Mouse (Mus musculus): ENCODE data around the gene Farp1.
A peak's percentile ranks its signal among the peaks of the same experiment; 100 is the strongest.
"Not testable (repeated sequence)": the region's sequence is repeated elsewhere in the genome, so short reads cannot be mapped to it uniquely, and the experiment has no call there.

The Farp1 gene

DNA sequence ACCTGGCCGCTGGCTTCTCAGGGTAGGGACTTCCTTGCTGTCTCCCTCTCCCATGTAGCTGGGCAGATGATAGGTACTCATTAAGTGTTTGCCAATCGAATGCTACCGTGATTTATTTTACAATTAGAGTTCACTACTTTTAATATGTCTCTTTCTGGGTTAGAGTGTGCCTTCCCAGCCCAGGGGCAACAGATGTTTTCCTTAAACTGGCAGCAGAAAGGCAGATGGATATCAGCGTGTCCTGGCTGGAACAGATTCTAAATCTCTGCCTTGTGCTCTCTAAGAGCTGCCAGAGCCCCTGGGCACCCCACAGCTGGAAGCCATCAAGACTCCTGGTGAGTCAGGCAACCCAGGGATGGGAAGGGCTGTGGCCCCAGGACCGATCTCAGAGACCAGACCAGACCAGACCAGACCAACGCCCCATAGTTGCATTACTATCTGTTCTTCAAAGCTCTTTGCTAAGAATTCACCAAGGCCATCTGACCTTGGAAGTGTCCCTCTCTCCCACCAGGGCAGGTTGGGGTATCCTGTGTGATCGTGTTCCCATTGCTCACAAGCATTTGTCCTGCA is 69.8 kb downstream of the Farp1 start:
- peak; percentile 48 for DNase-seq (ENCODE audit: low spot score)

DNA sequence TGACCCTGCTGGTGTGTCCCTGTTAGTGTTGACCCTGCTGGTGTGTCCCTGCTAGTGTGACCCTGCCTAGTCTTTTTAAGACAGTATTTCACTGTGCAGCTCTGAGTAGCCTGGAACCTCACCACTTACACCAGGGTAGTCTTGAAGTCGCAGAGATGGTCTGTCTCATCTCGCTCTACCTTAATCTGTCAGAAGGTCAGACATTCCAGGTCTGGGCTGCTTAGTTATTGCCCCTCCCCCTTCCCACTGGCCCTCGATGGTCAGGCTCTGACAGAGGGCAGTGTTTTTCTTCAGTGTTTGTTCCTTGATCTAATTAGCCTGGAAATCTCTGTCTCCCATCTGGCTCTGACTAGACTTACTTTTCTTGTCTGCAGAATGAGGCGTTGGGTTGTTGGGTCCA is 71.9 kb downstream of the Farp1 start:
- DNase-seq (ENCODE audit: low spot score) = peak; percentile 39

DNA sequence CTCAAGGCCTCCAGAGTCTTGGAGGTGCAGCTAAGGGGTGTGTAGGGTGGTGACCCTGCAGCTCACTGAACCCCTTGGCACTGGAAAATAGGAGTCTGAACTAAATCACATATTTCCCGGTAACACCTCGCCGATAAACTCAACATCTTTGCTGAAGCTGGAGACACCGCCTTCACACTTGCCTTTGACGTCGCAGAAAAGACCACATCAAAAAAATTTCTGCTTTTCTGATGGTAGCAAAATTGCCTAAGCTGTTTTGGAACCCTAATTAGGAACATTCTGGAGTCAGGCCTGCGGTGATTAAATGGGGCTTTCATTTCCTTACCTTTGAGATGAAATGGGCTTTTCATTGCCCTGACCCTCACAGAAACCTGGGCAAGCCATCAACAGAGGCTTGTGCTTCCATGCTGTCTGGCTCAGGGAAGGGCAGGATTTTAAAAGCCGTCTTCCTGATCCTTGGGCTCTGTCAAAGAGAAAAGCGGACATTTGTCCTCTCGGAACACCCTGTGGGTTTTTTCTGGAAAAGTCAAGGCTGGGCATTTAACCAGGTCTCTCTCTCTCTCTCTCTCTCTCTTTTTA is 72.8 kb downstream of the Farp1 start:
- no peak for DNase-seq (ENCODE audit: low spot score)

DNA sequence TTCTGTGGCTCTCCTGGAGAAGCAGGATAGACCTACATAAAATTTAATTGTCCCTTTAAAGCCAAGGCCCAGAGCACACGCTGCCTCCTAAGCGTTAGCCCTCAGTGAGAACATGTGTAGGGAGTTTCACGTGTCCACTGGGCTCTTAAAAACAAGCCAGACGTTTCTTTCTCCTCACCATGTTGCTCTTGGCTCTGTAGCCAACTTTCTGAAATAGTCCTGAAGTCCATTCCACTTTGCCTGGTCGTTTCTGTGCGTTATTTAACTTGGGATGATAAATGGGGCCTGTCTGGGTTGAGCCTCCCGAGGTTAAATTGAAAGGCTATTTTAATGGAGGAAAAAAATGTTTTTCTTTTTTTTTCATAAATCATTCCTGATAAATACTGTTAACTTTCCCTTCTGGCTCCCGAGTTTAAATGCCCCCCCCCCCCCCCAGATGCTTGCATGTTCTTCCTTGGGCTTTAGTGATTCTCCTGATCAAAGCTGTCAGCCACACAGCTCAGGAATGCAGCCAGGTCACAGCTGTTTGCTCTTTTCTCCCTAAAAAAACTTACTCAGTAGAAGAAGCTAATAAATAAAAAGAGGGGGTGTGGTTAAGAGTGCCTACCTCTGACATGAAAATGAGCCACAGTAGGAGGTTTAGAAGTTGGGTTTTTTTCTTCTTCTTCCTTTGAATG is 73.6 kb downstream of the Farp1 start:
- DNase-seq (ENCODE audit: low spot score) = peak; percentile 79

DNA sequence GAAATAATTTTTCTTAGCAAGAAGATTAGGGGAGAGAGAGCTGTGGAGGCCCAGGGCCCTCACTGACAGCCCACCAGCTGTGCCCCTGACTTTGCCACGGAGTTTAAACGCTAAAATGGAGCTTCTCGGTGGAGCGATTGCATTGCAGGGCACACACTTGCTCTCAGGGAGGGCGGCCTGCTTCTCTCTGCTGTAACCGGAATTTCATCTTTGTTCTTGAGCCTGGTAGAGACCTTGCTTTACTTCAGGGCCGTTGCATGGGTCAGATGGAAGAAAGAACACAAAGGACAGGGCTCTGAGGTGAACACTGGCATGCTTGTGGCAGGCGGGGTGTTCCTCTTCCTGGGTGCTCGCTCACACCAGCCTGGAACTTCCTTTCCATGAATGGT is 74.1 kb downstream of the Farp1 start:
- peak; percentile 60 for DNase-seq (ENCODE audit: low spot score)

DNA sequence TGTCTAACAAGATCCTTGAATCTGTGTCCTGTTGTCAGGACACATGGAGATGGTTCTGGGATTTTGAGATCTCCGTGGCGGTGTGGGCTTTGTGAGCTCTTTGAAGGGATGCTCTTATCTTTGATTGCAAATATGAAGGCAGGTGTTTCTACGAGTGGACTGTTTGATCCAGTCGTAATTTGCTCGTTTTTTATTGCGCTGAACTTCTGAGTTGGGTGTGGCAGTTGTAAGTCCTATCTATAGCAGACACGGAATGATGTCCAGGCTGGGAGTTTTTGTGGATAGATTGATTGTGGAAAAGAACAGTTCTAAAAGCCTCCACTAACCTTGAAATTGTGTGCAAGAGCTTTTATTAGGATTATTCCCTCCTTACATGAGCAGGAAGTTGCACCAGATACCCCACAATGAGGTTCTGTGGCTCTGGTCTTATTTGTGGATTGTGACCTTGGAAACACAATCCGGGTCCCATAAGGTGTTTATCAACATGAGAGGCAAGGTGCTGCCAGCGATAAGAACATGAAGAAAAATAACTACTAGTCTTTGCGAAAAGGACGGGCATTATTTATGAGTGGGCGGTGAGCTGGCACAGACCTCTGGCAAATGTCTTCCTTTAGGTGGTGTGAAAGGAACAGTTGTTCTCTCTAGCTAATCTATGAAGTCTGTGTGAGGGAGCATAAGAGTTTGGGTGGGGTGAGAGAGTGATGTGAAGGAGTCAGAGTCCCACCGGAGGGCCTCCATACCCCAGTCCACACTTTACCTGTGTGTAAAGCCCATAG is 75.7 kb downstream of the Farp1 start:
- no peak for DNase-seq (ENCODE audit: low spot score)

DNA sequence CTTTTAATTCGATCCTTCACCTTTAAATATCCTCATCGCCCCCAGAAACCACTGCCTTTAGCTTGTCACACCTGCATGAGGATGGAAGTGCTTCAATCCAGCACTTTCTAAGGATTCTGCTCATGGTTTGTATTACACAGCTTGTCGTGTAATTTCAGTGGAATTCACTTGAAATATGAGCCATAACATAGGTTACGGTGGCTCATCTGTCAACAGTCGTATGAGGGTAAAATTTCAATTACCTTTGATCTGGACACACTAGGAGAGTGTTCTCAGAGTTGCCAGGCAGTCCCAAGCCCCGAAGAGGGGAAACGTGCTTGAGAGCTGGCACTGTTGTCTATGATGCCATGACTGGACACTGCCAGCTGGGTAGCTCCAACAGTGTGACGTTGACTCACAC is 77.1 kb downstream of the Farp1 start:
- peak; percentile 44 for DNase-seq (ENCODE audit: low spot score)

DNA sequence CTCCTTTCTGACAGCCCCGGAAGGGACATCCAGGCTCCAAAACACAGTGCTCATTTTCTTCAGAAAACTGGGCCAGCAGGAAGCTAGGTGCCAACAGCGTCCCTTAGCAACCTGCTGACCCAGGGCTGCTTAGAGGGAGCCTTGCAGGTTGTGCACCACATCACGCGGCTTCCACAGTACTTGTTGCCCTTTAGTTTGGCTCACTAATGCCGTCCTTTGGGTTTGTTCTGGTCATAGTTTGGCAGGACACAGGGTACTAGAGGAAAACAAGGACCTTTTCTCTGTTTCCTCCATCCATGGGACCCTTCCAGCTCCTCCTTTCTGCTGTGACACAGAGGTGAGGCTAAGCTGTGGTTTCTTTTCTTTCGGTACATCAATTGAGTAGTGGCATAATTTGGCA is 78.8 kb downstream of the Farp1 start:
- DNase-seq (ENCODE audit: low spot score) = no peak

DNA sequence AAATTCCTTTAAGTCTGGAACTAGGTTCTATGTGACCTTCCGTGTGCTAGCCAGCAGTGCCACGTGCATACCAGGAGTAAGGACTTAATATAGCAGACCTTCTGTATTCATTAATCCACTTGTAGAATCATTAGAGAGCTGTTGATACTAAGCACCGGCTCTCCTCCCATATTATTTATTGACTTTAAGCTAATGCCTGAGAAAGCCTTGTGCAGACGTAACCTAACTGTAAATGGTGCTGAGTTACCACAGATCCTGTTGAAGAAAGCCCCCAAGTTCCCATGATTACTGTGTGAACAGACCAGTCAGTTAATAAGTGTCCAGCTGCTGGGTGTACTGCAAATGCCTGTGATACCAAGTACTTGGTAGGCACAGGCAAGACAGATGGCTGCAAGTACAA is 81.7 kb downstream of the Farp1 start:
- no peak for DNase-seq (ENCODE audit: low spot score)

DNA sequence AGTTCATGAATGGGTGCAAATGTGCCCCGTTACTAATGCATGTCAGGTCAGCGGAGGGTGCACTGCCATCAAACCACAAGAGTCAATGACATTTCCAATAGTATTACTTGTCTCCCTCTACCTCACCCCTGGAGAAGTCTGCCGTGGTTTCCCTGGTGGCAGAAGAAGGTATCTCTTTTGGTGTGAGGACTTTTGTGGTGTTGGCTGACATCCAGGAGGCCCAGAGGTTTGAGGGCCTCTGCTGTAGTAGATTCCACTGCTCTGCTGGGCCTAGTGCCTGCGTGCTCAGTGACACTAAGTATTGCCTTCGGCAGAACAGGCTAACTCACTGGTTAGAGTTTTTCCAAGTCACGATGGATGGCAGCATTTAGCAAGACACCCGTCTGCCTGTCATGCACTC is 83.9 kb downstream of the Farp1 start:
- no peak for DNase-seq (ENCODE audit: low spot score)

DNA sequence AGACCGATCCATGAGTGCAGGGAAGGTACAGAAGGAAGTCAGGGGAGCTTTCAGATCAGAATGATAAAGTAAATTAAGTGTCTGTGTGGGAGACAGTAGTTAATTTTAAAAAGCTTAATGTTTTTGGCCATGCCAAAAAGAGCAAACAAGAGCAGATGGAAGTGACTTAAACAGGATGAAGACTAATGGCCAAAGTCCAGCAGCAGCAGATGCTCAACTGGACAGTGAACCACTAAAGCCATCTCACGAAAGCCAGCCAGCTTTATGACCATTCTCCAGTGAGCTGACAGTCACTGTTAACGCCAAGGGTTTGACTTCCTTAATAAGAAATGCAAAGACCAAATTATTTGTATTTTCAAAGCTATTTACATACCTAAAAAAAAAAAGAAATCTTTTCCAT is 86.7 kb downstream of the Farp1 start:
- no peak for DNase-seq (ENCODE audit: low spot score)

DNA sequence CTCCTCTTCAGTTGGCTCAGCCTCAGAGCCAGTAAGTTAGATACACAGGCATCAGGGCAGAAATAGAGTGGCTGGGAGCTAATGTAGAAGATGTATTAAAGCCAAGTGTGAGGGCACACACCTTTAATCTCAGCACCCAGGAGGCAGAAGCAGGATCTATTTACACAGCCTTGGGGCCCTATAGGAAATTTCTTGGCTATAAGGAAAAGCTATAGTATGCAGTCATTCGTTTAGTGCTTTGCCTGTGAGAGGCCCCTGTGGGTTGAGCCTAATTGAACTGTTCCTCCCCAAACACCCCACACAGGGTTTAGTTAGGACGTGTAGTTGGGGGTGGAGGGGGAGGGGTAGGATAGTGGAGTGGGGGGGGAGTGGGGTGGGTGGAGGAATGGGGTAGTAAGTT is 87.9 kb downstream of the Farp1 start:
- DNase-seq (ENCODE audit: low spot score) = no peak

DNA sequence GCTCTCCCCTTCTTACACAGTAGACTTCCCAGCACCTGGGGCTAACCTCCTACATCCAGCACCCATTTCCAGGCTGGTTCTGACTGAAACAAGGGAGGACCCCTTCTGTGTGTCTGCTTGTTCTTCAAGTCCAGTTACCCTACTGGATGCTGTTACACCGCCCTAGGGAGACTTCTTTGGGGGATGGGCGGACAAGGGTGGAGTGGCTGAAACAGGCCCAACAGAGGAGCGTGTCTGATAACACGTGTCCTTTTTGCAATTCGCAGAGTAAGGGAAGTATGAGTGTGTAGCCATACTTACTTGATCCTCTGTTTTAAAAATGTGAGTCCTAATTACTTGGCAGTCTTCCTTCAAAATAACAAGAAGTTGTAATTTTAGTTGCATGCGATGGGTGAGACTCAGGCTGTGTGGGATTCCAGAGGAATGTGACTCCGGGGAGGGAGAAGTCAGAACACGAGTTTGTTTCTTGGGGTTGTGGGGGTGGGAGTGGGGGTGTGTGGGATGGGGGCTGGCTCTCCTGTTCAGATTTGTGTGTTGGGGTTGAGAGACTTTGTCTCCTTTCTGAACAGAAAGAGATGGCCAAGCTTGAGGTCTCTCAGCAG is 89.5 kb downstream of the Farp1 start:
- no peak for DNase-seq (ENCODE audit: low spot score)

DNA sequence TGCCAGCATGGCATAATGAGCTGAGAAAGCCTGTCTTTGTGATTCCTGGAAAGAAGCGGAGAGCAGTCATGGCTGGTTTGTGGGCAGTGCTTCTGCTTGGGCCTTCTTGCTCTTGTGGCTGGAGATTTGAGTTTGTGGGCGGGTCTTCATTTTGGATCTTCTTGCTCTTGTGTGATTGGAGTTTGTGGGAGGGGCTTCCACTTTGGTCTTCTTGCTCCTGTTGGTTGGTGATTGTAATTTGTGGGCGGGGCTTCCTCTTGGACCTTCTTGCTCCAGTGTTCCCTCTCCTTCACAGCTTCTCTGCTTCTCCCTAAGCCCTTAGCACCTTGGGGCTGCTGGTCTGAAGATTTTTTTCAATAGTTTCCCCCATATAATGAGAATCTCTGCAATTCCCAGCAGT is 90.7 kb downstream of the Farp1 start:
- DNase-seq (ENCODE audit: low spot score) = no peak

DNA sequence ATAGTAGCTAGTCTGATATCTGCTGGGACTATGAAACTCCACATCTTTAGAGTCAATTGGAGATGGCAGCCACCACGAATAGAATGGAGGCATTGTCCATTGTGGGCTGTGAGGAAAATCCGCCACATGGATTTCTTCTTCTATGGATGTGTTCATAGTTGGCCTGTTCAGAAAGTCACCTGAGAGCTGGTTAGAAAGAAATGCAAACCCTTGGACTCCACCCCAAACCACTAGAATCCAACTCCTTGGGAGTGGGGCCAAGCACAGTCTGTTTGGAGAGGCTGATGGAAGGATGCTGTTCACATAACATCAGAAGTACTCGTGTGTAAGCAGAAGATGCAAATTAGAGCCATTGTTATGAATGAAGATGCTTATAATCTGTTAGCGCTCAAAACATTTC is 91.3 kb downstream of the Farp1 start:
- DNase-seq (ENCODE audit: low spot score) = no peak

DNA sequence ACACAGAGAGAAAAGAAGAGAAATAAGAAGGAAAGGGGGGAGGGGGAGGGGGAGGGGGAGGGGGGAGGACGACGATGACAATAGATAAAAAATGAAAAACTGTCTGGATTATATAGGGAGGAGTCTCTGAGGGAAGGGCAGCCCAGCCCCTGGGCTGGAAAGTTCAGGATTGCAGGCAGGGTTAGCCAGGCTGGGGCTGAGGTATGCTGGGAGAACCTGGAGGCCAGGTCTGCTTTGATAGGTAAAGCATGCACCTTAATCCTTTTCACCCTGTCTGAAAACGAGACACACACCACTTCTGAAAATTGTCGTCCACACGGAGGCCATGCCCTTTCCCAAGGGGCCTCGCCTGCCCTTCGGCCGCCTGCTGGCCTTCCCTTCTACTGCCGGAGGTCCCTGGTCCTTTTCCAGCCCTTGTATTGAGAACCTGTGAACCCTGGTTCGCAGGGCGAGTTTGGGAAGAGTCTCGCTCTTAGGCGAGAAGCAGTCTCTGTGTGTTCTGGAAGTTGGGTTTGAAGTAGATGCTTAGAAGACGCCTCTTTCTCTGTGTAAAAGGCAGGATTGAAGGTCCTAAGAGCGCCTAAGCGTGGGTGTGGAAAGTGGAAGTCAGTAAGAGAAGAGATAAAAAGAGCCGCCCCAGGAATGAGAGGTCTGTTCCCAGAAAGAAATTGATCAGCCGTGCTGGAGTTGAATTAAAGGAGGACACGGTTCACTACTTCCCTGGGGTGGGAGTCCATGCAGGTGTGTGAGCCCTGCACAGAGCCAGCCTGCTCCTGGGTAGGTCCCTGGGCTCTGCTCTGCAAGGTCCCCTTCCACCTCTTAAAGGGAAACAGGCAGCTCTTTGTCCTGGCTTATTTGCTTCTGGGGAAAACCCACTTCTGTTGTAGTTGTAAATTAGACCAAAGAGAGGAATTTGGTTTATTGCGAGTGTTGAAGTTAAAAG is 94.1 kb downstream of the Farp1 start:
- no peak for DNase-seq (ENCODE audit: low spot score)

DNA sequence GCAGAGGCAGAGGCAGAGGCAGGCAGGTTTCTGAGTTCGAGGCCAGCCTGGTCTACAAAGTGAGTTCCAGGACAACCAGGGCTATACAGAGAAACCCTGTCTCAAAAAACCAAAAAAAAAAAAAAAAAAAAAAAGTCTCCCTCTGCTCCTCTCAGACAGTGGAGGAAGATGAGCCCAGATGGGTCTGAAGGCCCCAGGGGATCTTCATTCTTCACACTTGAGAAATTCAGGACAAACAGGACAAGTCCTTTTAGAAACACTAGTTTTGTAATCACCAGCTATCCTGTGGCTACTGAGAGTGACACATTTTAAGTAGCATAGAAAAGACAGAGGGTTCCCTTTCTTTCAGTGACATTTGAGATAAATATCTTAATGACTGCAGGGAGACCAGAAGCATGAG is 95.4 kb downstream of the Farp1 start:
- DNase-seq (ENCODE audit: low spot score) = not testable (repeated sequence)

DNA sequence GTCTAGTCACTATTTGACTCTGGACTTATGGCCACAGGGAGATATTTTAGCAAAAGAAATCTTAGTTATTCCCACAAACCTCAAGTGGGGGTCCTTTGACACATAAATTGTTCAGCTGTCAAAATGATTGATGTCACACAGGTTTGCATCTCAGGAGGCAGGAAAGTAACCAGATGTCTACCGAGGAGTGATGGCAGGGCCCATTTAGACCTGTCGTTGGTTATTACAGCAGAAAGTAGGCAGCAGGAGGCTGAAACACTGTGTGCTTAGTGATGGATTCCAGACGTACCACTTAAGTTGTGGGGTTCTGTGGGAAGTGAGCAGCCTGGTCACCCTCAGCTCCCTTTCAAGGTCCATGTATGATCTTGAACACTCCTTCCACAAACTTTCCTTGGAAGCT is 99.4 kb downstream of the Farp1 start:
- peak; percentile 60 for DNase-seq (ENCODE audit: low spot score)

DNA sequence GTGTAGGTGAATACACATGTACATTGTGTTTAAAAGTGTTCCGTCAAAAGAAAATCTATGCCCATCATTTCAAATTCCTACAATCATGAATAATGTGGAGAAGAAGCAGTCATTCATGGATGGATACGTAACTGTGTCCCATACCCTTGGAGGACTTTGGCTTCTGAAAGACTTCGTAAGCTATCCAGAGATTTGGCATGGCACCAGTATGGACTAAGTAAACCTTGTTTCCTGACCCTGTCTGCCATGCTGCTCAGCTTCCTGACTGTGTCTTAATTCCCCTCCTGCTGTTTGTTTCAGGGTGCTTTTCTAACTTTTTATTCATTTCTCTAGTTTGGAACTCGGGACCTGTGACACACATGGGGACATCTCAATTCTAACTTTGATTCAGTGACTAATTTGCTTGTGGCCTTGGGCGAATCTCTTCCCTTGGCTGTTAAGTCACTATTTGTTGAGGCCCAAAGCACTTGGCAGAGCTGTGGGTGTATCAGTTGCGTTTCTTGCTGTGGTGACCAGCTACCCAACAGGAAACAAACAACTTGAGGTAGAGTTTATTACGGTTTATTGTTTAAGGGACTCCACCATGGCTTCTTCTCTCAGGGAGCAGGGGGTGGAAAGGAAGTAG is 108.9 kb downstream of the Farp1 start:
- no peak for DNase-seq (ENCODE audit: low spot score)

DNA sequence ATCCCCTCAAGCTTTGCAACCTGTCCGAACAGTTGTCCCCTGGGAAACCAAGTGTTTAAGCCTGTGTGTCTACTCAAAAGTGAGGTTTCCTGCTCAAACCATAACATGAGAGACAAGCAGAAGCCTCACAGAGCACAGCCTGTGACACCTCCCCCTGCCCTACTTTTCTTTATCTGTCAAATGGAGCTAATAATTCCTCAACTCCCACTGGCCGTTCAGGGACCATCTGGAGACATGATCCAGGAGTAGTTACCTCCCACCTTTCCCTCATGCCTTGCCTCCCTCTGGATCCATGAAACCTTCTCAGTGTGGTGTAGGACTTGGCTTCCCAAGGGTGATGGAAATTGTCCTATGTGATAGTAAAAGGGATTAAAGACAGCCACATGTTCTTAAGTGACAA is 109.5 kb downstream of the Farp1 start:
- DNase-seq (ENCODE audit: low spot score) = no peak

DNA sequence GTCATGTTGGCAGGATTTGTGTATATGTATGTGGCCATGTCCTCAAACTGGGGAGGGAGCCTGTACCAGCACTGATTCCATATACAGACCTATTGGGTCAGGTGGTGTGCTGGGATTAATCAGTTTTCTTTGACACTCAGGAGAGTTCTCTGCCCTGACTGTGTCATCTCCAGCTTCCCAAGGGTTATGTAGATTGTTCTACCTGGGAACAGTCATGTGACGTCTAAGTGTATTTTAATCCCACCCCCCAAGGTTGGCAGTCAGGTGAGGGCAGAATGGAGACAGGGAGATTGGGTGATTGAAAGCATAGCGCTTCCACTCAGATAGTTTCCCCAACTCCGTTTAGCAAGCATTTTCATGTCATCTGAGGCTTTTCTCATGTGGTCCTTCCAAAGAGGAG is 110.3 kb downstream of the Farp1 start:
- DNase-seq (ENCODE audit: low spot score) = no peak
